Mouse (Mus musculus) heart, adult 9 months (tissue): ENCODE measurements around the gene Hoxb5.

Experiments
- DNase-seq, 2 experiments: peaks; one replicate each; pipeline ENCODE4 v3.0.0; 2022; ENCODE audit warnings: low spot score in 2 of 2

The Hoxb5 gene

DNA sequence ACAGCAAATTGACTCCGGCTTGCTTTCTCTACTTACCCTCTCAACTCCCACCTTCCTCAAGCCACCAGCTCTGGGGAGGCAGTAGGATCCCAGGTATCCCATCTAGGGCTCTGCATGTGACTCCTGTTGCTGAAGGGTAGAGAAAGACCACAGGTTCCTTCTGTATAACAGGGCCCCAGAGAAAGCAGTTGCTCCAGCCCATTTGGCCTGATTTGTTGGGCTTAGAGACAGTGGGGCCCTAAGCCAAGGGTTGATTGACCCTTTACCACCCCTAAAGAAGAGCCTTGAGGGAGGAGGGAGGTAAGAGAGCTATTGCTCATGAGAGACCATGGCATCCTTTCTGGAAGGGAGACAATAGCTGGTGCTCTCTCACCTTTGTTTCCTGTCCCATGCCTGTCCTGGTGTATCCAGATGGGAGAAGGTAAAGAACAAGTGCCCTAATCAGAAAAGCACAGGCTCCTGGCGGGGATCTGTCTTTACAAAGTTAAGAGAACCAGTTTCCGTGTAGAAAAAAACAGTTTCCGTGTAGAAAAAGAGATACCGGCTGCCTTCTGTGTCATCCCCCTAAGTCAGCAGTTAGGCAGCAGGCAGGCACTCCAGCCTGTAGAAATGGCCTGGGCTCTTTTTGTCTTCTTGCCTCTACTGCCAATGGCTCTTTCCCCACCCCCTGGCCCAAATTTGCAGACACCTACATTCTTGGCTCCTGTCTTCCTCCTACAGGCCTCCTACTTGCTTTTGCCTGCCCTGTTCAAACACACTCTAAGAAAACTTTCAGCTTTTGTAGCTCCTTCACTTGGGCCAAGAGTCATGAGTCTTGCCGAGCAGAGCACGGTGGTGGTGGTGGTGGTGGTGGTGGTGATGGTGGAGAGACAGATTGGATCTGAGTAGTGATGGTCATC lies 36.1 kb downstream of the Hoxb5 start:
- no peak for DNase-seq

DNA sequence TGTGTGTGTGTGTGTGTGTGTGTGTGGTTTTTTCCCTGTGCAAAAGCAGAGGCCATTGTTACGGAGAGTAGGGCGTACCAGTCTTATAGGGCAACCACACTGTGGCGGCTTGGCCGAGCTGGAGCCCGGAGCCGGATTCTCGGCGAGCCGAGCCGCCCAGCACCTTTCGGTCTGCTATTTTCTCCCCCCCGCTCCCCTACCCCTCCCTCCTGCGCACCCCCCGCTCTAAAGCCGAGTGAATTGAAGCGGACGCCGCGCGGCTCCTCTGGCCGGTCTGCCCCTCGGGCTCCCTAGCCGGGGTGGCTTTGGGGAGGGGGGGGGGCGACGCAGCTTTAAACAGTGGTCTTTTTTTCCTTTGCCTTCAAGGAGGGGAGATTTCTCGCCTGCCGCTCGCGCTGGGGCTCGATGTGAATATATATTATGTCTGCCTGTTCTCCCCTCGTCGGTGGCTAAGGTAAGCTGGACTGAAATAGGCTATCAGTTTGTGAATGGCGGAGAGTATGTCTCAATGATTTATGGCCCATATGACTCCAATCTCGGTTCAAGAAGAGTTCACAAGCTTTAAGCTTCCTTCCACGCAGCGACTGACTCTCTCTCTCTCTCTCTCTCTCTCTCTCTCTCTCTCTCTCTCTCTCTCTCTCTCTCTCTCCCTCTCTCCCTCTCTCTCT lies 37.7 kb downstream of the Hoxb5 start:
- DNase-seq, result no peak

DNA sequence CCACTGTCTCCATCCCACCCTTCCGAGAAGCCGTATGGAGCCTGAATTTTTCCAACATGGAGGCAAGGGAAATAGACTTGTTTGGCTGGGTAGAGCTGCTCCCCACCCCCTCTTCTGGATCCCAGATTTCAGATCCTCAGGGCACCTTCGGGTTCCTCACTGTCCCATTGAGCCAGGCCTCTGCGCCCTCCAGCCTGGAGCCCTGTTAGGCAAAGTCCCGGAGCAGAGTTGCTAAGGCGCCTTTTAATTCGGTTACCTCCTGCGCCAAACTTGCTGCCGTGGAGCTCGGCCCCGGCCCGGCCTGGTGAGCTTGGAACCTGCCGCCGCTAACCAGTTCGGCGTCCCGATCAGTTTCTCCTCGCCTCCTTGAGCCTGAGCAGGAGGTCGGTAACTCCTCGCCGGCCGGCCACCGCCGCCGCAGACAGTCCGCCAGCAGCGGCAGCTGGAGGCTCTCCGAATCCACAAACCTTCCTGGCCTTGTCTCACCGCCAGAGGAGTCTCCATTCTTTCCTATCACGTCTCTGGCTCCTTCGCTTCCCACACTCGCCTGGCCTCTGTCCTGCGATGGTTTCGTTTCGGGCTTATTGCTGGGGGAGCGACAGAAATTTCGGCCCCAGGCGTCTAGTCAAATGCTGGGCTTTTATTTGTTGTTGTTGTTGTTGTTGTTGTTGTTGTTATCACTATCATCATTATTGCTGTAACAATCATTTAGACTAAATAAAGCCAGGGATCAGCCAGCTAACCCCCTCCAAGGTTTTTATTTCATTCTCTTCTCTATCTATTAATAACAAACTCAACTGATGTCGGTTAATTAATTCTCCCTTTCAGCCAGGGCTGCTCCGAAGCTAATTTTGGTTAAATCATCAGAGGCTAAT lies 38.8 kb downstream of the Hoxb5 start:
- peak in 1 of 2 experiments; percentile 37 for DNase-seq

DNA sequence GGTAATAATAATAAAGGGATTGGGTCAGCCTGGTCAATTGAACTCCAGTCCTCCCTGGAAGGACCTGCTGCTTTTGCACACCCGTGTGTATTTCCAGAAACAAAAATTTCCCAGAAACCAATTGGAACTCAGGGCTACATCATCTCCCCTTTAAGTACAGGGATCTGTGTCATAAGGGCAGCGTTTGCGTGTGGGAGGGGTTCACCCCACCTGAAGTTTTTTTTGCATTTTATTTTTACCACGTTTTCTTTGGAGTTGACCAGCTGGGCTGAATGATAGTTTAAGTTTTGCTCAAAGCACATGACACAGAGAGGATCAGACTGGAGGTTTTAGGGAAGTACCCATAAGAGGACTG lies 39.4 kb downstream of the Hoxb5 start:
- DNase-seq, result no peak

DNA sequence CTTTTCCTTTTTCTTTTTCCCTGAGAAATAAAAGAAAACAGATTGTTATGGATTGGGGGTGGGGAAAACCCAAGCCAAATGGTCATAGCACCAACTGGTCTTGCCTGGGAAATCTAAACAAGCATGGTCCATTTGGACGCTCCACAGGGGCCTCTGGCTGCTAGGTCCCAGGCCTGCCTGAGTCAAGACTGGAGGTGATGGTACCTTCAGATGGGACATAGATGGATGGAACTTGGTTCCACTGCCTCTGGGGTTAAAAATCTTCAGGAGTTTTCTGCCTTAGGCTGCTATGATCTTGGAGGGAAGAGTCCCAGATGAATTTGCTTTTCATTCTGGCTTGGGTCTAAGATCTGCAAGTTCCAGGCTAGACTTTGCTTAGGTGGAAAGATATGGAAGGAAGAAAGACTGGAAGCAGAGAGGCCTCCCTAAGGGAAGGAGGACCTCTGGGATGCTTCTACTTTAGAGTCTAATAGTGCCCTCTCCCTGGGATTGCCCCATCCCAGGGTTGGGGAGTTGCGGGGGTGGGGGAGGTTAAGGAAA lies 40.1 kb downstream of the Hoxb5 start:
- no peak for DNase-seq

DNA sequence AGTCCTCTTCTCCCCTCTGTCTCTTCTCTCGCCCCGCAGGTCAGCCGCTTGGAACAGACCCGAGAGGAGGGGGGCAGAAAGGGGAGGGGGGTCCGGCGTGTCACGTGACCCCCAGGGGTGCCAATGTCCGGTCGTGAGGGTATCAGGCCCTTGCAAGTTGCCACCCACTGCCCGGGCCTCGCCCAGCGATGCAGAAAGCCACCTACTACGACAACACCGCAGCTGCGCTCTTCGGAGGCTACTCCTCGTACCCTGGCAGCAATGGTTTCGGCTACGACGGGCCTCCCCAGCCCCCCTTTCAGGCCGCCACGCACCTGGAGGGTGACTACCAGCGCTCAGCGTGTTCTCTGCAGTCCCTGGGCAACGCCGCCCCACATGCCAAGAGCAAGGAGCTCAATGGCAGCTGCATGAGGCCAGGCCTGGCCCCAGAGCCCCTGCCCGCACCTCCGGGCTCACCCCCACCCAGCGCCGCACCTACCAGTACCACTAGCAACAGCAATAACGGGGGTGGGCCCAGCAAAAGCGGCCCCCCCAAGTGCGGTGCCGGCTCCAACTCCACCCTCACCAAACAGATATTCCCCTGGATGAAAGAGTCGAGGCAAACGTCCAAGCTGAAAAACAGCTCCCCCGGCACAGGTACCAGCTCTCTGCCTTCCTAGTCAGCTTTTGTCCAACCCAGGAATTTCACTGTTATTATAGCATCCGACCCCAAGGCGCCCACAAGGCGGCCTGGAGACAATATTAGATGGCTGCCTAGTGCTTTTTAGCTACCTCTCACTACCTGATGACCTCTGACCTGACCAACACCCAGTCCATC lies 41.1 kb downstream of the Hoxb5 start:
- DNase-seq, result no peak

DNA sequence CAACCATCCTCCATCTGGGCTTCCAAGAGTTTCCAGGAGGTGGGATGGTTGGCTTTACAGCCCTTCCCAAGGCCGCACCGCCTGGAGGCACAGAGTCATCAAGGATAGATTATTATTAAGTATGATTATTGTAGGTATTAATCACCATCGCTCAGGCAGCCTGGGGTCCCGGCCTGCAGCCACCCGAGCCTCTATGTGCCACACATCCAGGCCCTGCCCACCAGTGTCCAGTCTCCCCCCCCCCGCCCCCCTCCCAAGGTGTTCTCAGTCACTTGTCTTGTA lies 41.7 kb downstream of the Hoxb5 start:
- no peak for DNase-seq

DNA sequence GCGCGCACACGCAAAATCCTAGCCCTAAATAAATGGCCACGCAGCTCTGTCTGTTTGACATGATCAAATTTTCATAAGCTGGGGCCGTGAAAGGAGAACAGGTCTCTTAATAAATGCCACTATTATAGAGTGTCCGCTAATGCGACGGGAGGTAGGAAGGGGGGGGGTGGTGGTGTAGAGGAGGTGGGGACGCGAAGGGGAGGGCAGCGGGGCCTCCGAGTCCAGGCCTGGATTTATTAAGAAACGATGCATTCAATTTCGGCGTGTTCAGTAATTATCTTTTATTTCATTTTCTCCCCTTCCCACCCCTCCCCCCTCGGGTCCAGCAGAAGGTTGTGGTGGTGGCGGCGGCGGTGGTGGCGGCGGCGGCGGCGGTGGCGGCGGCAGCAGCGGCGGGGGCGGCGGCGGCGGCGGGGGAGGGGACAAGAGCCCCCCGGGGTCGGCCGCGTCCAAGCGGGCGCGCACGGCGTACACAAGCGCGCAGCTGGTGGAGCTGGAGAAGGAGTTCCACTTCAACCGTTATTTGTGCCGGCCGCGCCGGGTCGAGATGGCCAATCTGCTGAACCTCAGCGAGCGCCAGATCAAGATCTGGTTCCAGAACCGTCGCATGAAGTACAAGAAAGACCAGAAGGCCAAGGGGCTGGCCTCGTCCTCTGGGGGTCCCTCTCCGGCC lies 42.2 kb downstream of the Hoxb5 start:
- no peak for DNase-seq

DNA sequence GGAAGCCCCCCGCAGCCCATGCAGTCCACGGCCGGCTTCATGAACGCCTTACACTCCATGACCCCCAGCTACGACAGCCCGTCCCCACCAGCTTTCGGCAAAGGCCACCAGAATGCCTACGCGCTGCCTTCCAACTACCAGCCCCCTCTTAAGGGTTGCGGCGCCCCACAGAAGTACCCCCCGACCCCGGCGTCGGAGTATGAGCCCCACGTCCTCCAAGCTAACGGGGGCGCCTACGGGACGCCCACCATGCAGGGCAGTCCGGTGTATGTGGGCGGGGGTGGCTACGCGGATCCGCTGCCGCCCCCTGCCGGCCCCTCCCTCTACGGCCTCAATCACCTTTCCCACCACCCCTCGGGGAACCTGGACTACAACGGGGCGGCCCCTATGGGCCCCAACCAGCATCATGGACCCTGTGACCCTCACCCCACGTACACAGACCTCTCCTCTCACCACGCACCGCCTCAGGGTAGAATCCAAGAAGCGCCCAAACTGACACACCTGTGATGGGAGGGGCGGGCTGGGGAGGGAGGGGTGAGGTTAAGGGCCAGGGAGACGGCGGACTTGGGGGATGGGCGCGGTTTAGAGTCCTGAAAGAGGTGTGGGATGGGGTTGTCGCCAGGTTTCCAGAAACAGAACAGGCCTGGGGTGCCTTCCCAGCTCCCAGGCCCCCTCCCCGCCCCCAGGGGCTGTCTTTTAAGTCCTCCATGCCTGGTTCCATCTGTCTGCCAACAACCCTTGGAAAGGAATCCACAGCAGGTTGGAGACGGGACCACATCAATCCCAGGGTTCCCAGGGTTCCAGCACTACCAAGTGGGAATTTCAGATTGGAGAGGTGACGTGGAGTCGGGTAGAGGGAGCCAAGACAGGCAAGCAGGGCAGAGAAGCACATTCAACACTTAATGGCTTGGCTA lies 43.0 kb downstream of the Hoxb5 start:
- no peak for DNase-seq

DNA sequence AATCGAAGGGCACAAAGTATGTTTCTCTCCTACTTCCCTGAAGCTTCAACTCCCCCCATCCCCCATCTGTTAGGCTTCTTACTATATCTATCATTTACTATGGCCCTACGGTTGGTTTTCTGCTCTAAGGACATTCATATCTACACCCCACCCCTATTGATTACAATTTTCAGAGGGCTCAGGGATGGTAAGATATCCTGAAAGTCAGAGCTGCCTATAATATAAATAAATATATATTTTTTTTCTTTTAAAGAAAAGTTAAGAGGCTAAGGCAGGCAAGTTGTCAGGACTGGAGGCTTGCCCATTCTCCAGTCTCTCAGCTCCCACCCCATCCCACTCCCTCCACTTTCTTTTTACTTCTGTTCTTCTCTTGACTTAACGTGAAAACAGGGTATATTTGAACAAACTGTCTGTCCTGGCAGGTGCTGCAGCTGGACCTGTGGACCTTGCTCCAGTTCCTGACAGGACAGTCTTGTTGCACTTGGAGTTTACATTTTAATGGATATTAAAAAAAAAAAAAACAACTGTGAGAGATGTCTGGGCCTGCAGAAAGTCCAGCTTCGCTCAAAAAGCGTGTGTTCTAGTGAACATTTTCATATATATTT lies 43.9 kb downstream of the Hoxb5 start:
- DNase-seq, result no peak

DNA sequence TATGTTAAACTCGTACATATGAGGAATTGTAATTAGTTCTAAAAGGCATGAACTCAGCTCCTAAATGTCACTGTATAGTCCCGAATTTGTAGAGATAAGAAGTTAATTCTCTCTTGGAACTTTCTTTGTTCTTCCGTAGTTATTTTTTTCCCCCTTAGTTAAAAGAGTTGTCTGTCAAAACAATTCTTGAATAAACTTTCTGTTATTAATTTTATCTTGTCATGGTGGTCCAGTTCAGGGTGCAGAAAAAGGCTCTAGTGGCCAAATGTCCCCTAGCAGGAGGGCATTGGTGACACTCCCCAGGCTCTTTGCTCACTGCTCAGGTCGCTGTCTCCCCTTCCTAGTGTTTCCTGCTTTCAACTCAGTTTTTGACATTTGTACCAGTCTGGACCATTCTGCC lies 44.6 kb downstream of the Hoxb5 start:
- DNase-seq, result no peak

DNA sequence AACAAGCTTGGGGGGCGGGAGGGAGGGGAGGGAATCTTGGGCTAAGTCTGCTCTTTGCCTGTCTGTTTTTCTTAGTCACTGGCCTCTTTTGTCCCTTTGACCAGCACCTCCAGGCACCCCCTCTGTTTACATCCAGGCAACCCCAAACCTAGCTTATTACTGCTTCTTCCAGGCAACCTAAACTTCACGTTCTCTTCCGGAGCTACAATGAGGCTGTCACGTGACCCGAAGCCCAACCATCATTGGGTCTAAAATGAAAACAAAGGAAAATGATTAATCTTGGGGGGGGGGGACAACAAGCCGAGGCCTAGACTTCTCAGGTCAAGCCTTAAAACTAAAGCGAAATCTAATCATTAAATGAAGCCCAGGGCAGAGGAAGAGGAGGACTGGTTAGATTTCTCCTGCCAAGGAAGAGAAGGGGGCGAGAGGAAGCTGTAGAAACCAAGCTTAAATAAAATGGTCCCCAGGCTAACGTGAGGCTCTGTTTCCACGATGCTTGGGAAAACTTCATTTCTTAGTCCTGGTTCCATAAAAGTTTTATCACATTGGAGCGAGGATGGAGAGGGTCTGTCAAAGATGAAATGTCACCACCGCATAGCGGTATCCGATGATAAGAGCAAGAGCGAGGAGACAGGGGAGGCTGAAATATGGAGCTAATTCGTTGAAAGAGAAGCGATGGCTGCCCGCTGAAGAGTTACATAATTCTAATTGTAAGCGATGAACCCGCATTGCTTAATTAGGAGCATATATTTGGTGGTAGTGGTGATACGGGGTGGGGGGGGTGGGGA lies 45.2 kb downstream of the Hoxb5 start:
- DNase-seq, result no peak

DNA sequence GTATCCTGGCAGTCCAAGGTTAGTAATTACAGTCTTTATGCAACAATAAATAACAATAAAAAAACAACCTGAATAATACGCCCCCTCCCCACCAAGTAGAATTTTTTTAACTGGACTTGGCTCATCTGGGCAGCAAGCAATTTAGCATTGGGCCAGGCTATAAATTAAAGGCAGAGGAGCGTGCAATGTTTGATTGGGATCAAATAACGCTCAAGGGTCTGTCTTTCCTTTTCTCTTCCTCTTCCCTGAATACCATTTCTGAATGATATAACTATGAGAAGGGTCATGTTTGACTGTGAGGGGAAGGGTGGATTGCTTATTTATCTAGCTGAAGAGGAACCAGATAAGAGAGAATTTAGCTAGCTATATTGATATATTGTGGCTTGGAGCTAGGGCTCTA lies 45.9 kb downstream of the Hoxb5 start:
- no peak for DNase-seq

DNA sequence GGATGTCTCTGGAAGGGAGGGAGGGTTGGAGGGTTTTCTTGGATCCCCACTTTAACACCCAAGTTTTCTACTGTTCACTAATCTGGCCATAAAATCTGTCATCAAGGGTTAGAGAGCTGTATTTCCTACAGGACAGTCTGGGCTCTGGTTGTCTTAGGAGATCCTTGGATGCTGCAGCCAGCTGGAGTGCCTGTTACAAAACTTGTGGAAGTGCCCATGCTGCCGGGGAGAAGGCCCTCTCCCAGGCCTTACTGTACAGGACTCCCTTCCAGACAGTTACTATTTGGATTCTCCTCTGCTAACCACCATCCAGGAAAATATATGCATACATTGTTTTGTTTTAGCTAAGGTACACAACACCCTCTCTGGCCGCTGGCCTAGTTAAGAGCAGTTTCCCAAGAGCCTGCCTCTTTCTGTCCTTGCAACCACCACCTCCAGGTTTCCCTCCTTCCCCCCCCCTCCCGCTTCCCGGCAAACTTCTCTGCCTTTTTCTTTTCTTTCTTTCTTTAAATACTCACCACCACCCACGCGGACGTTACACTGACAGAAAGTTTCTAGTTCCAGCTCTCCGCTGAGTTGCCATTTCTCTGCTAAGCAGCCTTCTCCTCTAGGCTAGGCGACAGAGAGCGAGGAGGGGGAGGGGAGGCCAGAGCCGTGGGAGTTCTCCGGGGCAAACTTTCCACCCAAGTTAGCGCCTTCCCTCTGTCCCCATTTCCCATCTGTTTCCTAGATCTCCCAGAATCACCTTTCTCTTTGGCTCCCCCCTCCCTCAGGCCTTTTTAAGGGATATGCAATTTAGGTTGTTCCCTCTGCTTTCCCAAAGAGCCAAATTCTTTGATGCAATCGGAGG lies 46.6 kb downstream of the Hoxb5 start:
- no peak for DNase-seq

DNA sequence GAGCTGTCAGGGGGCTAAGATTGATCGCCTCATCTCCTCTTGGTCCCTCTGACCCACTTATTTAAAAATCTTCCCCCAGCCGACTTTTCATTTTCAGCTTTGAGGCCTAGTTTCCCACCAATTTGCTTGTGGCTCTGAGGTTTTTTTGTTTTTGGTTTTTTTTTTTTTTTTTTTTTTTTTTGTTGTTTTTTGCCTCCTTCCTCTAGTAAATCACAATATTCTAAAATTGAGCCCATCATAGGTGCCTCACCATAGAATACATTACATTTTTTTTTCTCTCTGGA lies 47.1 kb downstream of the Hoxb5 start, which contains the start of gene Hoxb2:
Gene Hoxb2, plus strand, starts transcription at position 185 of the 284 bp plus-strand sequence.
- DNase-seq, result no peak

DNA sequence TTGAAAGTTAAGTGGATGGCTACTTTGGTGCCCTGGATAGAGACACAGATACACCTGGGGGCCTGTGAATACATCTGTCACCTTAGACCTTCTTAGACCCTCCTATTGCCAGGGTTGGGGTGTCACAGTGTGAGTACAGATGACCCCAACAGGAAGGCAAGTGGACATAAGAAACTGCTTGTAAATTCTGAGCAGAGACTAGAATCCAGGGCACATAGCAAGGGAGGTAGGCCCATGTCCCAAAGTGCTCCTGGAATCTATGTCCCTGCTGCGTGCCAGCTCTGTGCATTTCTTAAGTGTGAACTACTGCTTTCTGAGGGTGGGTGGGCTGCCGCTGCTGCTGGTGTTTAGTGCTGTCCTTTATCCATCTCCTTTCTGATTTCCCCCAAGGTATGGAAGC lies 47.7 kb downstream of the Hoxb5 start:
- DNase-seq, result no peak

DNA sequence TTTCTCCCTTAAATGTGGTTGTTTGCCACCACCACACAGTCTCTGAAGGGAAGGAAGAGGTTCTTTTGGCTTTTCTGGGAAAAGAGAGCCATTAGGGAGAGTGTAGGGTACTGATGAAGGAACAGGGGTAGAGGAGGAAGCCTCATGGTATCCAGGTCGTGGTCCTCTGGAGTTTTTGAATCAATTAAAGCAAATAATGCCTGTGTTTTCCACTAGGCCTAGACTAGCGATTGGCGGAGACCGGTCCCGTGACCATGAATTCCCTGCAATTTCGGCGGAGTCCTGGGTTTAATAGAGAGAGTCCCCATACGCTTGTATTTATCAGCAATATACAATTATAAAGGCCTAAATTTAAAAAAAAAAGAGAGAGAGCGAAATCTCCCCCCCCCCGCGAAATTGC lies 48.2 kb downstream of the Hoxb5 start:
- DNase-seq, result no peak

DNA sequence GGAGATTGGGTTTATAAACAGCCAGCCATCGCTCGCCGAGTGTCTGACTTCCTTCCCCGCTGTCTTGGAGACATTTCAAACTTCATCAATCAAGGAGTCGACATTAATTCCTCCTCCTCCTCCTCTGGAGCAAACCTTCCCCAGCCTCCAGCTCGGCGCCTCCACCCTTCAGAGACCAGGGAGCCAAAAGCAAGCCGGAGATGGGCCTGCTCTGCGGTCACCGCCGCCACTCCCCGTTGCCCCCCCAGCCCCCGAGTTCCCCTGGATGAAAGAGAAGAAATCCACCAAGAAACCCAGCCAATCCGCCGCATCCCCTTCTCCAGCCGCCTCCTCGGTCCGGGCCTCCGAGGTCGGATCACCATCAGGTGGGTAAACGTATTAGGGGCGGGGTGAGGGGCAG lies 48.7 kb downstream of the Hoxb5 start:
- no peak for DNase-seq
